Mouse (Mus musculus): ENCODE data around the gene Slc30a6. TPM values are rescaled to one million over a fixed set of nuclear protein-coding genes. Genes with fewer than 3 reads are reported as not detected.

The Slc30a6 gene
- polyA plus RNA-seq, 1 experiment = 1.3 TPM

DNA sequence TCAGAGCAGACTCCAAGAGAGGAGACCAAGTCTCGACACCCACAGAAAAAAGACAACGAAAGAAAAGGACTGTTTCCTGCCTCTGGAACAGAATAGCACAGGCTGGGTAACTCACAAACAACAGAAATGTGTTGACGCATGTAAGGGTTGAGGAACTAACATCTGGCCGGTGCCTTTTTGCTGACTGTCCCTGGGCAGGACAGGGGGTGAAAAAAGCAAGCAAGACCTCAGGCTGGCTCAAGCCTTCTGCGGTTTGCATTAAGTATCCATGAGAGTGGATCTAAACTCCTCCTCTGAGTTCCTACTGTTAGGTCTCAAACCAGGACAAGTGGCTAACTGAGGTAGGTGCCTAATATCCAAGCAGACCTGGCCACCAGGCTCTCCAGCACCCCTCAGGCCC is 37.2 kb downstream of the Slc30a6 start:
- H3K36me3 ChIP-seq (replicated peaks; ENCODE audit: low read length) = peaks cover 6% of the 10 kb centered on the region
- H3K9me3 ChIP-seq = no peaks in the 10 kb centered on the region
- peaks cover 26% of the 10 kb centered on the region for H3K4me1 ChIP-seq
- H3K27me3 ChIP-seq (replicated peaks) = no peaks in the 10 kb centered on the region
- H3K4me3 ChIP-seq (replicated peaks) = no peak overlapping the region
- TF ChIP-seq GATA1 (IDR thresholded peaks at IDR 0.05; ENCODE audit: borderline replicate concordance, low read length) (no peak), FLI1 (IDR thresholded peaks at IDR 0.05; ENCODE audit: low read length) (no peak)

DNA sequence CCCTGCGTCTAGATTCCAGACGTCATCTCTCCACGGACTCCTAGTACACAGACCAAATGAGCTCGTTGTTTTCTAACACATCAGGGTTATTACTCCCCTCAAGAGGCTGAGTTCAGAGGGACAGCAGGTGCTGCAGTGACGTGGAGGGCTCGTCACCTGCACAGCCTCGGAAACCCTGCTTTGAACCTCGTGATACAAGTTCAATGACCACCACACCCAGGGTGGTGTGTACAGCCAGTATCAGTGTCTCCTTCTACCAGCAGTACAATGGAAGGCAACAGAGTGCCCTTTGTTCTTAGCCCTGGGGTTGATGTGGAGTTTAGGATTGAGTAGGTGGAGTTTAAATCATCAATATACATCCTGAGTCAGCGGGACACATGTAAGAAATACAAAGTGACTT is 42.4 kb downstream of the Slc30a6 start:
- Histone ChIP-seq H3K9me3 (no peaks in the 10 kb centered on the region), H3K36me3 (replicated peaks; ENCODE audit: low read length) (no peaks in the 10 kb centered on the region), H3K27me3 (replicated peaks) (no peaks in the 10 kb centered on the region), H3K4me1 (peaks cover 10% of the 10 kb centered on the region), H3K4me3 (replicated peaks) (no peak overlapping the region)
- no peak for TF ChIP-seq GATA1 (IDR thresholded peaks at IDR 0.05; ENCODE audit: borderline replicate concordance, low read length)
- TF ChIP-seq FLI1 (IDR thresholded peaks at IDR 0.05; ENCODE audit: low read length) = no peak

DNA sequence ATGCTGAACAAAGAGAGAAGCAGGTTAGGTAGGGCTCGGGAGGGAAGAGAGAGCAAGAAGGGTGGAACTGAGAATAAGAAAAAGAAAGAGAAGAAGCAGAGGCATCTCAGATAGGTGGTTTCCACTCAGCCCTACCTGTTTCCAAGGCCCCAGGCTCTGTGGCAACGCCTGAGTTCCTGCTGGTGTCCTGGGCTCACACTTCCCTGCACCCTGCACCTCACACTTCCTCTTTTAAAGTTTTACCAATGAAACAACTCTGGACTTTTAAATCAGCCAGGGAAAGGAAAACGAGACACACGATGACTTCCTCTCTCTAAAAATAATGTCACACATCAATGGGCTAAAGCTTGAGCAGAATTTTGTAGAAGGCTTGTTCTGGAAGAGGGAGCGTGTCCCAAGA is 45.1 kb downstream of the Slc30a6 start:
- Histone ChIP-seq H3K36me3 (replicated peaks; ENCODE audit: low read length) (no peaks in the 10 kb centered on the region), H3K27me3 (replicated peaks) (peaks cover 2% of the 10 kb centered on the region), H3K4me3 (replicated peaks) (peak overlapping the region; percentile 0), H3K9me3 (no peaks in the 10 kb centered on the region), H3K4me1 (peaks cover 10% of the 10 kb centered on the region)
- TF ChIP-seq FLI1 (IDR thresholded peaks at IDR 0.05; ENCODE audit: low read length) (no peak), GATA1 (IDR thresholded peaks at IDR 0.05; ENCODE audit: borderline replicate concordance, low read length) (no peak)

DNA sequence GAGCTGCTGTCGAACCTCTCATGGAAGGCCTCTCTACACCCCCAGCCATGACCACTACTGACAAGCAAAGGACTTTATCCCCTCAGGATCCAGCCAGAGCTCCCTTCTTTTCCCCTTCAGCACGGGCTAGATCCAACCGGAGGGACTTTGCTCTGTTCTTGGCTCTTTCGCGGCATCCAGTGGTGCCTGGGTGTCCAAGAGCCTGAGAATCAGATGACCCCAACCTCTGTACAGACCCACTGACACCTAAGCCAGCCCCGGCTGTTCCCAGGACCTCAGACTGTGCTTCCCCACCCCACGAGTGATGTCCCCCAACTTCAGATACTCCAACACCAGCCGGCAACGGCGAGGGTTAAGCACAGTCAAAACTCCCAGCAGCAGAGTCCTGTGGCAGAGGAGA is 54.4 kb downstream of the Slc30a6 start:
- TF ChIP-seq FLI1 (IDR thresholded peaks at IDR 0.05; ENCODE audit: low read length) (no peak), GATA1 (IDR thresholded peaks at IDR 0.05; ENCODE audit: borderline replicate concordance, low read length) (no peak)
- Histone ChIP-seq H3K9me3 (no peaks in the 10 kb centered on the region), H3K36me3 (replicated peaks; ENCODE audit: low read length) (no peaks in the 10 kb centered on the region), H3K4me3 (replicated peaks) (no peak overlapping the region), H3K27me3 (replicated peaks) (peaks cover 7% of the 10 kb centered on the region), H3K4me1 (no peaks in the 10 kb centered on the region)

DNA sequence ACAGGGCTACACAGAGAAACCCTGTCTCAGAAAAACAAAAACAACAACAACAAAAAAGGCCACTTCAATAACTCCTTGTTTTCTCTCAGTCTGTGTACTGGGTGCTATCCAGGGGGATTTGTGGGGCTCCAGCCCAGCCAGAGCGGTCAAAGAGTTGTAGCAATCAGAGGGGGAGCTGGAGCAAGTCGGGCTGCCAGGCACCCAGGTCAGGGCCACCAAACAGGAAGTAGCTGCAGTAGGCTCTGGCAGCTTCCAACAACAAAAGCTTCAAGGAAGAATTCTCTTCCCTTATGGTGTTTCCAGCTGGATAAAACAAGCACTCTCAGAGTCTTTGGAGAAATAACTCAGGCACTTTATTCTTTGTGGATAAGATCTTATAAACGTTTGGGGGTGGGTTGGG is 58.5 kb downstream of the Slc30a6 start:
- Histone ChIP-seq H3K27me3 (replicated peaks) (peaks cover 2% of the 10 kb centered on the region), H3K36me3 (replicated peaks; ENCODE audit: low read length) (no peaks in the 10 kb centered on the region), H3K4me1 (peaks cover 5% of the 10 kb centered on the region; the same call in 1 of the 2 replicates), H3K9me3 (no peaks in the 10 kb centered on the region), H3K4me3 (replicated peaks) (no peak overlapping the region)
- TF ChIP-seq GATA1 (IDR thresholded peaks at IDR 0.05; ENCODE audit: borderline replicate concordance, low read length) (no peak), FLI1 (IDR thresholded peaks at IDR 0.05; ENCODE audit: low read length) (no peak)

DNA sequence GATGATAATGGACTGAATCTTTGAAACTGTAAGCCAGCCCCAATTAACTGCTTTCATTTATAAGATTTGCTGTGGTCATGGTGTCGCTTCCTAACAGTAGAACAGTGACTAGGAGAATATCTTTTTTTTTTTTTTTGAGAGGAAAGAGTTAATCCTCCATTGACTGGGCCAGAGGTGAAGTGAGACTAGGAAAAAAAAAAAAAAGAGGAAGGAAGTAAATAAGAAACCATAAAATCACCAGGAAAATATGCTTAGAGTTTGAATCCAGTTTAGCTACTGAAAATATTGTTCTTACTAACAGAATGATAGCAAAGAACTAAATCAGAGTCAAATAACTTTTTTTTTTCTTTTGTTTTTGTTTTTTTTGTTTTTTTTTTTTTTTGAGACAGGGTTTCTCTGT is 59.3 kb downstream of the Slc30a6 start:
- TF ChIP-seq GATA1 (IDR thresholded peaks at IDR 0.05; ENCODE audit: borderline replicate concordance, low read length) (no peak), FLI1 (IDR thresholded peaks at IDR 0.05; ENCODE audit: low read length) (no peak)
- Histone ChIP-seq H3K4me1 (peaks cover 5% of the 10 kb centered on the region; the same call in 1 of the 2 replicates), H3K9me3 (no peaks in the 10 kb centered on the region), H3K36me3 (replicated peaks; ENCODE audit: low read length) (no peaks in the 10 kb centered on the region), H3K4me3 (replicated peaks) (no peak overlapping the region), H3K27me3 (replicated peaks) (peaks cover 2% of the 10 kb centered on the region)

DNA sequence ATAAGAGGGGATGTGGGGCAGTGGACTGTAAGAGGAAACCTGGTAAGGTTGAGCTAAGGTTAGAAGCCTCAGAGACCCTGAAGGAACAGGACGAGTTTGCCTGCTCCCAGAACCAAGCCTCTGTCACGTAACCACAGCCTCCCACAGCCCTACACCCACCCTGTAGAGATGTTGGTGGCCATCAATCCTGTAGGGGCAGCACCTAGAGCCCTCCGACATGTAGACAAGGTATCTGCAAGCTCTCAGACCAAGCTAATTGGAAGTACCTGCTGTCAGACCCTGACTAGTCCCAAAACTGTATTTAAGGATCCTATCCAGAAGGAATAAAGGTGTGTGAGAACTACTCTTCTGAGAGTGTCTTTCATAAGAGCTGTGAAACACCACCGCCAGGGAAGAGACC is 60.0 kb downstream of the Slc30a6 start:
- Histone ChIP-seq H3K27me3 (replicated peaks) (no peaks in the 10 kb centered on the region), H3K4me1 (peaks cover 5% of the 10 kb centered on the region; the same call in 1 of the 2 replicates), H3K36me3 (replicated peaks; ENCODE audit: low read length) (no peaks in the 10 kb centered on the region), H3K9me3 (no peaks in the 10 kb centered on the region), H3K4me3 (replicated peaks) (no peak overlapping the region)
- no peak for TF ChIP-seq GATA1 (IDR thresholded peaks at IDR 0.05; ENCODE audit: borderline replicate concordance, low read length)
- no peak for TF ChIP-seq FLI1 (IDR thresholded peaks at IDR 0.05; ENCODE audit: low read length)

DNA sequence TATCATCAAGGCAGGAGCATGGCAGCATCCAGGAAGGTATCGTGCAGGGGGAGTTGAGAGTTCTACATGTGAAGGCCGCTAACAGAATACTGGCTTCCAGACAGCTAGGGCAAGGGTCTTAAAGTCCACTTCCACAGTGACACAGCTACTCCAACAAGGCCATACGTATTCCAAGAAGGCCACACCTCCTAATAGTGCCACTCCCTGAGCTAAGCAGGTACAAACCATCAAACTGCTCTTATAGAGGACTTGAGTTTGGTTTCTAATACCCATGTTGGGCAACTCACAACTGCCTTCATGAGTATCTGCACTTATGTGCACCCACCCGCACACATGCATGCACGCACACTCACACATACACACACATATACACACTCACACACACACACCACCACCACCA is 61.4 kb downstream of the Slc30a6 start:
- H3K4me3 ChIP-seq (replicated peaks) = no peak overlapping the region

DNA sequence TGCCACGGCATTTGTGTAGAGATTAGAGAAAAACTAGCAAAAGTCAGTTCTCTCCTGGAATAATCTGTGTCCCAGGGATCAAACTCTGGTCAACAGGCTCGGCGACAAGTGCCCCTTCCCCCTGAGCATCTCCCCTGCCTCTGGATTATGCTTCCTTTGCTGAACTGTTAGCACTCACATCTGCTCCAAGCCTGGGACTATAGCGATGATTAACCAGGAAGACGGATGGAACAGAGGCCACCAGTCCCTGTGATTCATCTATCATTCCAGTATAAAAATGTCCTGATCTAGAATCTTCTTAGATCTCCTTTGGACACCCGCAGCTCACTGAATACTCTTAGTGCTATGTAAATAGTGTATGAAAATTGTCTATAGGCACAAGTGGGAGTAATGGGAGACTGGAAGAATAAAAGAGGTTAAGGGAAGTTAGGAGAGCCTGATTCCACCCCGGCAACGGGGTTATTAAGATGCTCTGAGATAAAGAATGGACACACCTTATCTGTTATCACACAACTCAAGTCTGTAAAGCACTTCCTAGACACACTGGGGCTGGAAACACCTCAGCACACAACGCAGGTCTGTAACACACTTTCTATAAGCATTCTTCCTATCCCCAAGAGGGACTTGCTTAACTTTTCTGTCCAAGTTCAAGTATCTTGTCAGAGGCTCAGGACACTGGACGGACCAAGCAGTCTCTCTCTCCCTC is 62.7 kb downstream of the Slc30a6 start:
- Histone ChIP-seq H3K9me3 (no peaks in the 10 kb centered on the region), H3K36me3 (replicated peaks; ENCODE audit: low read length) (no peaks in the 10 kb centered on the region), H3K27me3 (replicated peaks) (no peaks in the 10 kb centered on the region), H3K4me3 (replicated peaks) (peak overlapping the region; percentile 59), H3K4me1 (peaks cover 5% of the 10 kb centered on the region; the same call in 1 of the 2 replicates)
- no peak for TF ChIP-seq FLI1 (IDR thresholded peaks at IDR 0.05; ENCODE audit: low read length)
- no peak for TF ChIP-seq GATA1 (IDR thresholded peaks at IDR 0.05; ENCODE audit: borderline replicate concordance, low read length)

More for the DNA sequence above, 61.4 kb downstream of the Slc30a6 start:
- Histone ChIP-seq H3K9me3 (no peaks in the 10 kb centered on the region), H3K4me1 (peaks cover 5% of the 10 kb centered on the region; the same call in 1 of the 2 replicates), H3K36me3 (replicated peaks; ENCODE audit: low read length) (no peaks in the 10 kb centered on the region), H3K27me3 (replicated peaks) (no peaks in the 10 kb centered on the region)
- TF ChIP-seq GATA1 (IDR thresholded peaks at IDR 0.05; ENCODE audit: borderline replicate concordance, low read length) = no peak
- TF ChIP-seq FLI1 (IDR thresholded peaks at IDR 0.05; ENCODE audit: low read length) = no peak

DNA sequence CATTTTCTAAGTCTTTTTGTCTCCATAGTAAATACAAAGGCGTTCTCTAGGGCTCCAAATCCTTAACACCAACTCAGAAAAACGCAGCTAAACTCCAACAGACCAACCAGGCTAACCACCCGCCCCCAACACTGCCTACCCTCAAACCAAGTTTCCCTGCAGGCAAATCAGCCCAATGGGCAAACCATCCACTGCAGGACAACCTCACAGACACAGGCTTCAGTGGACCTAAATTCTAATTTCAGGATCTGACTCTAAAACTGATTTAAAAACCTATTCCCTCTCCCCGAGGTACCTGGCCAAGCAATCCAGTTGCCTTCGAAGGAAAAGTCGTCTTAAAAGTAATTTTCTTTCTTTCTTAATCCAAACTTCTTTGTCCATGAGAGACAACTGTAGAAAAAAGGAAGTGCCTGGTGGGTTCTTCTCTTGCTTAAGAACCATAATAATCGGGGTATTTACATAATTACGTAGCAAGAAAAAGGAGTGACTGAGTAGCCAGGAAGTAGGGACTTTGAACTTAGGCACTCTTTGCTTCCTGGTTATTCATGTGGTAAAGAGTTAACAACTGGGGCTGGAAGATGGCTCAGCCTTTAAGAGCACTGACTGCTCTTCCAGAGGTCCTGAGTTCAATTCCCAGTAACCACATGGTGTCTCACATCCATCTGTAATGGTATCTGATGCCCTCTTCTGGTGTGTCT is 63.5 kb downstream of the Slc30a6 start, which contains the start of gene Nlrc4:
Nlrc4 (minus strand) TSS at position 432 of the 698 bp plus-strand sequence.
- peak within 1 kb of the TSS; percentile 59 for H3K4me3 ChIP-seq (replicated peaks)

More for the DNA sequence above, 63.5 kb downstream of the Slc30a6 start, which contains the start of gene Nlrc4:
- H3K9me3 ChIP-seq = no peaks in the 10 kb centered on the region
- no peaks in the 10 kb centered on the region for H3K27me3 ChIP-seq (replicated peaks)
- no peaks in the 10 kb centered on the region for H3K36me3 ChIP-seq (replicated peaks; ENCODE audit: low read length)
- H3K4me1 ChIP-seq = peaks cover 5% of the 10 kb centered on the region; the same call in 1 of the 2 replicates
- TF ChIP-seq FLI1 (IDR thresholded peaks at IDR 0.05; ENCODE audit: low read length) = no peak
- TF ChIP-seq GATA1 (IDR thresholded peaks at IDR 0.05; ENCODE audit: borderline replicate concordance, low read length) = no peak

Measured in megakaryocyte, embryonic 14.5 days (primary cell).